Mouse (Mus musculus): ENCODE measurements at regions not wholly inside any gene's neighbourhood (a gene's known extent, or its start where the extent isn't known, plus 50 kb on each side); places are given as distances from the start of the nearest gene placed in this dataset.

- no peak for DNase-seq
These were observed 481.2 kb upstream of the Pdzrn3 start for GRCm38 (mm10) chr6:101858895-101859294.

- DNase-seq: no peak
These were observed 463.0 kb upstream of the Pdzrn3 start for GRCm38 (mm10) chr6:101840695-101841094.

- DNase-seq: no peak
These were observed 459.9 kb upstream of the Pdzrn3 start for GRCm38 (mm10) chr6:101837563-101837962.

- no peak for DNase-seq
These were observed 416.3 kb upstream of the Pdzrn3 start for GRCm38 (mm10) chr6:101793986-101794385.

GRCm38 (mm10) chr6:101777864-101778263, 400.2 kb upstream of the Pdzrn3 start:
- no peak for DNase-seq

GRCm38 (mm10) chr6:101773151-101773550, 395.5 kb upstream of the Pdzrn3 start:
- no peak for DNase-seq

- DNase-seq: no peak
These were observed 357.4 kb upstream of the Pdzrn3 start for GRCm38 (mm10) chr6:101735107-101735506.

GRCm38 (mm10) chr6:101720513-101720912, 342.8 kb upstream of the Pdzrn3 start:
- peak; percentile 15 to 41 for DNase-seq

- DNase-seq: no peak
These were observed 312.0 kb upstream of the Pdzrn3 start for GRCm38 (mm10) chr6:101689684-101690083.

- DNase-seq: no peak
These were observed 308.9 kb upstream of the Pdzrn3 start for GRCm38 (mm10) chr6:101686578-101686977.

GRCm38 (mm10) chr6:101685734-101686133, 308.0 kb upstream of the Pdzrn3 start:
- DNase-seq: no peak

GRCm38 (mm10) chr6:101684390-101684789, 306.7 kb upstream of the Pdzrn3 start:
- no peak for DNase-seq

GRCm38 (mm10) chr6:101674846-101675245, 297.1 kb upstream of the Pdzrn3 start:
- no peak for DNase-seq

GRCm38 (mm10) chr6:101670770-101671169, 293.1 kb upstream of the Pdzrn3 start:
- DNase-seq: no peak

GRCm38 (mm10) chr6:101669118-101669845, 291.6 kb upstream of the Pdzrn3 start:
- no peak for DNase-seq

GRCm38 (mm10) chr6:101654351-101654750, 276.7 kb upstream of the Pdzrn3 start:
- no peak for DNase-seq

- peak; percentile 13 to 63 for DNase-seq
These were observed 272.7 kb upstream of the Pdzrn3 start for GRCm38 (mm10) chr6:101650348-101650747.

GRCm38 (mm10) chr6:101617295-101617694, 239.6 kb upstream of the Pdzrn3 start:
- DNase-seq: no peak

- DNase-seq: peak in 1 of 2 experiments; percentile 3
These were observed 239.1 kb upstream of the Pdzrn3 start for GRCm38 (mm10) chr6:101616776-101617175.

GRCm38 (mm10) chr6:101609015-101609414, 231.3 kb upstream of the Pdzrn3 start:
- no peak for DNase-seq

- no peak for DNase-seq
These were observed 225.4 kb upstream of the Pdzrn3 start for GRCm38 (mm10) chr6:101603083-101603482.

- no peak for DNase-seq
These were observed 219.3 kb upstream of the Pdzrn3 start for GRCm38 (mm10) chr6:101596995-101597394.

- no peak for DNase-seq
These were observed 216.3 kb upstream of the Pdzrn3 start for GRCm38 (mm10) chr6:101593782-101594641.

- no peak for DNase-seq
These were observed 208.2 kb upstream of the Pdzrn3 start for GRCm38 (mm10) chr6:101585871-101586270.

Data from kidney, adult 8-10 months (tissue).